Mouse (Mus musculus) cerebellum, adult 2 months (tissue): ENCODE data around the gene Ppp1r14a. TPM values are rescaled to one million over a fixed set of nuclear protein-coding genes. Genes with fewer than 3 reads are reported as not detected.

ENCODE experiments used
- DNase-seq, 2 experiments: peaks; one replicate each; pipeline ENCODE4 v3.0.0; 2021
- H3K27ac ChIP-seq: fragments of 200-500 bp; 2 replicates; pipeline ENCODE4 v1.5.1; 2012; ENCODE audit warnings: low read length, control low read depth, inconsistent platforms; ENCODE audit not compliant: insufficient read depth
- H3K27me3 ChIP-seq: fragments of 200-500 bp; 2 replicates; pipeline ENCODE4 v1.6.1; 2012; ENCODE audit warnings: inconsistent platforms, mild to moderate bottlenecking, low read length, moderate library complexity; ENCODE audit not compliant: control insufficient read depth, insufficient read depth
- H3K4me1 ChIP-seq: fragments of 200-500 bp; 2 replicates; pipeline ENCODE4 v1.6.1; 2011; ENCODE audit warnings: low read length; ENCODE audit not compliant: control insufficient read depth, insufficient read depth
- H3K4me3 ChIP-seq: fragments of 200-500 bp; replicated peaks from 2 replicates; pipeline ENCODE3; 2011; ENCODE audit warnings: mild to moderate bottlenecking, low read depth, low read length, control low read depth; ENCODE audit not compliant: insufficient read depth
- CTCF ChIP-seq: fragments of 200-500 bp; IDR thresholded peaks from 2 replicates; pipeline ENCODE4 v1.5.1; 2011; ENCODE audit warnings: low read depth, mild to moderate bottlenecking, control low read depth, low read length, moderate library complexity, borderline replicate concordance; ENCODE audit not compliant: insufficient read depth
- POLR2A ChIP-seq: fragments of 200-500 bp; IDR thresholded peaks from 2 replicates; pipeline ENCODE4 v1.6.1; 2011; ENCODE audit warnings: low read length, control low read depth, borderline replicate concordance; ENCODE audit not compliant: insufficient read depth
- WGBS: fragments of 180-500 bp; shearing (Covaris S2); methylation state at CpG from one replicate; pipeline ENCODE4 v1.1.7; 2018; 5-methylcytosine and 5-hydroxymethylcytosine counted together
- polyA plus RNA-seq: library from polyadenylated mRNA; depleted of rRNA; stranded (reverse); fragments of >200 nt; gene quantifications from 2 replicates; pipeline ENCODE4 v1.2.3, GENCODE M21; 2012

Ppp1r14a gene
- polyA plus RNA-seq, 1 experiment: 99.7 TPM

DNA sequence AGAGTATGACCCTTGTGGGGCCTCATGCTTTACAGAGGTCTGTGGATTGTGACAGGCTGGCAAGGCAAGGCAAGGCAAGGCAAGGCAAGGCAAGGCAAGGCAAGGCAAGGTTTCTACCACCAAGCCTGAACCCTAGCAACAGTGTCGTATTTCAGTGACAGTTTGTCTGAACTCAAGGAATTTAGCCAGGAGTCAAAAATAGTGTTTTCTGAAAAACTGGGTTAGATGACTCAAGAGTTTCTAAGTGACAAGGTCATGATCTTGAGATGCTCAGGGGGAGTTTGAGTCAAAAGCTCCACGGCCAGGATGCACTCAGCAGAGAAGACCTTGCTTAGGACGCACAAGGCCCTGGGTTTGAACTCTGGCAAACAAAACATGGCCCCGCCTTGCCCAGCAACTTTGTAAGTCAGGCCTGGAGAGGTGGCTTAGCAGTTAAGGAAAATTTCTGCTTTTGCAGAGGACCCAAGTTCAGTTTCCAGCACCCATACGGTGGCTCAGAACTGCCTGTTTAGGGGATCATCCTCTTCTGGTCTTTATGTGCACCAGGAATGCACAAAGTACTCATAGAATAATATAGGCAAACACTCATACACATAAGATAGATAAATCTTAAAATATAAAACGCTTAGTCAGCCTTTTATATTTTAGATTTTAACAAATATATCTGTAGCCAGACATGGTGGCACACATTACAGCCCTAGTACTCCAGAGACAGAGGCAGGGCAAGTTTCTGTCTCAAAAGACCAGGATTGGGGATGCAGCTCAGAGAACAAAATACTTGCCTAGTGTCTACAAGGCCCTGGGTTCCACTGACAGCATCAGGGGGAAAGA is 46.9 kb downstream of the Ppp1r14a start:
- DNase-seq: no peak
- Histone ChIP-seq H3K4me3 (no peak overlapping the region), H3K27me3 (no peaks in the 10 kb centered on the region), H3K27ac (no peak overlapping the region), H3K4me1 (no peaks in the 10 kb centered on the region; the same call in 1 of the 2 replicates)
- 92% methylated on average over 6 of the region's 6 CpGs for WGBS
- TF ChIP-seq POLR2A (no peak), CTCF (no peak)

DNA sequence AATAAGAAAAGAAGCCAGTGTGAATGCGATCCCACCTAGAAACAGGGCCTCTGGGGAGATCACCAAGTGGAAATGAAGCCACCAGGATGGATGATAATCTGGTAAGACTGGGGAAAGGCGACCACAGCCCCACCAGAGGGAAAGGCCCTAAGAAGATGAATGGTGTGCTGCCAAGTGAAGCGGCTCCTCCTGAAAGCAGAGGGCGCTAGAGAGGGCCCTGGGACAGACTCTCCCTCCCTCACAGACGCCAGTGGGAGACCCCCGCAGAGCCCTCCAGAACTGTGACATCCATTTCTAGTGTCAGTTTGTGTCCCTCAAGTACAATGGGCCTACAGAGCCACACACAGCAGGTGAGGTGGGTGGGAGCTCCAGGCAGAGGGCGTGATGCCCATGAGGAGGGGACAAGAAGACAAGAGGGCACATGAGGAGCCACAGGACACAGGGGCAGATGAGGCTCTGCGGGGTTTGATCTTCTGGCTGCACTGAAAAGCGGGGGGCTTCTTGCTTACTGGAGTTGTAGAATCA is 47.7 kb downstream of the Ppp1r14a start:
- no peak for DNase-seq

DNA sequence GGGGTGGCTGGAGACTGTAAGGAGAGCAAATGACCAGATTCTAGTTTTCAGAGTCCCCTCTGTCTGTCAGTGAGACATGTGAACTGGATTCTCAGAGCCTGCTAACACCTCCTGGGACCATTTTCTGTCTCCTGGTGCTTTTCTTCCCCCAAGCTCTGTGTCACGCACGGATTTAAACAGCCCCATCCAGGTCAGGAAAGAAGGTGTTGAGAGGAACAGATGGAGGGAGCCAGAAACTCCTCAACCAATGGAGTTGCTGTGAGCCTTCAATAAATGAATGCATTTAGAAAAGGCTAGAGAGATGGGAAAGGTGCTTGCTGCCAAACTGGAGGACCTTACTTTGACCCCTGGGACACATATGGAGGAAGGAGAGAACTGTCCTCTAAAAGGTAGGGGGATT is 48.7 kb downstream of the Ppp1r14a start:
- DNase-seq: no peak
- Histone ChIP-seq H3K27me3 (no peaks in the 10 kb centered on the region), H3K27ac (no peak overlapping the region), H3K4me3 (no peak overlapping the region), H3K4me1 (peaks cover 15% of the 10 kb centered on the region)
- TF ChIP-seq CTCF: no peak
- TF ChIP-seq POLR2A: no peak
- WGBS: 73% methylated on average over 2 of the region's 2 CpGs

More for the DNA sequence above, 47.7 kb downstream of the Ppp1r14a start:
- H3K4me1 ChIP-seq: peaks cover 8% of the 10 kb centered on the region
- no peak for TF ChIP-seq CTCF
- TF ChIP-seq POLR2A: no peak
- no peaks in the 10 kb centered on the region for H3K27me3 ChIP-seq
- no peak overlapping the region for H3K27ac ChIP-seq
- H3K4me3 ChIP-seq: no peak overlapping the region
- 62% methylated on average over 9 of the region's 9 CpGs for WGBS

DNA sequence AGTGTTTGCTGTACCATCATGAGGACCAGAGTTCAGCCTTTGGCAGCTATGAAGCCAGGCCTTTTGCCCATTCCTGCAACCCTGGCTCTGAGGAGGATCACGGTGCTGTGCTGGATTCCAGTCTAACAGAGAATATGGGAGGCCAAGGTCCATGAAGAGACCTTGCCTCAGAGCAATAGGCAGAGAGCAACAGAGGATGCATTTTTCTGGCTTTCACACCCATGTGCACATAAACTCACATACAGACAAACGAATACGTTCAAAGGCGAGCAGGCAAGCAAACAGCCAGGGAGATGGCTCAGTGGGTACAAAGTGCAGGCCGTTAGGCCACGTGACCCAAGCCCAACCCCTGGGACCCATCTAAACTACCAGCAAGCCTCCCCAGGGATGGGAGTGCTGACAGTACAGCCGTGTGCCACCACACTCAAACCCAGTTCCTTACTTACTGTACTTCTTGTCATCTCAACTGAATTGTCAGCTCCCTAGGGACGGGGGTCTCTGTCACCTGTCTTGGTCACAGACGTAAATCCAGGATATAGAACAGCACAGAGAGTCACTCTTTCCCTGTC is 49.3 kb downstream of the Ppp1r14a start:
- 84% methylated on average over 9 of the region's 9 CpGs for WGBS
- no peak overlapping the region for H3K27ac ChIP-seq
- H3K4me1 ChIP-seq: peaks cover 20% of the 10 kb centered on the region

DNA sequence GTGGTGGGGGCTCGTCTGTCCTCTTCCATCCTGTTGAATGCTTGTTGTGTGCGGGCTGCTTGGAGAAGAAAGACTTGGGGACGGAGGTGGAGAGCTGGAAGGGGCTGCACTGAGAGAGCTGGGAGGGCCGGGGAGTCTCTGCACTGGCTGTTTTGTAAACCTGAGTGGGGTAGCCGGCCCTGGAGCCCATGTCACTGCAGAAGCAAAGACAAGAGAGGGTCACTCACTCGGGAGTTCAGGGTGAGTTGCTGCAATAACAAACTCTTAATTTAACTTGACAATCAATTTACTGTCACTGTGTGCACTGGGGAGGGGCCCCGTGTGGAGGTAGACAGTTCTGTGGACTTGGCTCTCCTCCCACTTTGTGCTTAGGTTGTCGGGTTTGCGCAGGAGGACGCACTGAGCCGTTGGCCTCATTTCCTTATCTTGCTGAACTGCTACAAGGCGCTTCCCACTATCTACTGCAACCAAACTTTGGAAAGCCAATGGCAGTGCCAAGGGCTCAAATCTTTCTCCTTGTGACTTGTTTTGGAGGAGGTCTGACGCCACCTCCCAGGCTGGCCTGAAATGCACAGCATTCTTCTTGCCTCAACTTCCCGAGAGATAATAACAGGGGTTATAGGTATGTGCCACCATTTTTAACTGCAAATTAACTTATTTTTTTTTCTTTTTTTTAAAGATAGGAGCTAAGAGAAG is 50.0 kb downstream of the Ppp1r14a start:
- peaks cover 27% of the 10 kb centered on the region for H3K4me1 ChIP-seq
- TF ChIP-seq CTCF (no peak), POLR2A (no peak)
- 71% methylated on average over 14 of the region's 14 CpGs for WGBS
- no peak overlapping the region for H3K4me3 ChIP-seq
- no peak for DNase-seq
- no peak overlapping the region for H3K27ac ChIP-seq
- H3K27me3 ChIP-seq: no peaks in the 10 kb centered on the region

More for the DNA sequence above, 49.3 kb downstream of the Ppp1r14a start:
- Histone ChIP-seq H3K4me3 (no peak overlapping the region), H3K27me3 (no peaks in the 10 kb centered on the region)
- TF ChIP-seq CTCF (no peak), POLR2A (no peak)
- DNase-seq: no peak

DNA sequence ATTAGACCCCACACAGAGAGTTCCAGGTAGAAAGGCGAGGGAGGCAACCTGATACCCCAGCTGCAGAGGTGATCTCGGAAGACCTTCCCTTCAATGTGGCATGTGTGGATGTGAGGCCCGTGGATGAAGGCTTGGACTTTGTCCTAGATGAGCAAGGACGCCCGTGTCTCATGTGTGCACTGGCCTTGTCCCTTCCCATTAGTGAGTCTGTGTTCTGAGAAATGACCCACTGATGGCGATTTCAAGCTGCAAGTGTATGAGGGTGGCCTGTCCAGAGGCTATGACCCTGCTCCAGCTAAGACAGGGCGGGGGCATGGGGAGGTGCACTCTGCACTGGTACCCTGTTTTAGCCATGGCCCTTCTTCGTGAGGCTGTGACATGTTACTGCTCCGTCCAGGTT is 51.1 kb downstream of the Ppp1r14a start:
- Histone ChIP-seq H3K27ac (no peak overlapping the region), H3K27me3 (no peaks in the 10 kb centered on the region), H3K4me3 (no peak overlapping the region), H3K4me1 (peaks cover 30% of the 10 kb centered on the region)
- TF ChIP-seq POLR2A: no peak
- 93% methylated on average over 9 of the region's 9 CpGs for WGBS
- DNase-seq: no peak

DNA sequence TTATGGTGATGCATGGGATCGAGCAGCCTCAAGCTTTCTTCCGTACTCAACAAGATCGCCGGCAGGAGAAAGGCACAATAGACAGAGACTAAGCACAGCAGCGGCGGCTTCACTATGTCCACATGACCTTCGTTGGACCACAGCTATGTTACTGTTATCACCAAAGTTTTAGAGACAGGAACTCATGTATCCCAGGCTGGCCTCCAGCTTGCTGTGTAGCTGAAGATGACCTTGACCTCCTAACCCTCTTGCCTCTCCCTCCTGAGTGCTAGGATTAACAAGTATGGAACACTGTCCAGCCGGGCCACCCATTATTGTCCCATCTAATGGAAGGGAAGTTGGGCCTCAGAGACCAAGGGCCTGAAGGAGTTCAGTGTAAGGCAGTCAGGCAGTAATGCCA is 51.7 kb downstream of the Ppp1r14a start:
- DNase-seq: no peak
- no peak for TF ChIP-seq CTCF
- no peak for TF ChIP-seq POLR2A
- Histone ChIP-seq H3K27me3 (no peaks in the 10 kb centered on the region), H3K4me1 (peaks cover 30% of the 10 kb centered on the region), H3K27ac (no peak overlapping the region), H3K4me3 (no peak overlapping the region)
- 95% methylated on average over 8 of the region's 8 CpGs for WGBS
